Comparison of ENCODE assay signal across 22 mouse cellular contexts in genomic region chr5:27242078-27242477, GRCm38 (mm10).
A peak's percentile ranks its signal among the peaks of the same experiment; 100 is the strongest.
DNase-seq lines count a peak whose midpoint lies in the region; ATAC-seq lines count a peak whose summit lies in the region.
"Had no signal": no experiment of that assay in that cellular context is flagged by ENCODE, and none has a peak within 500 bp of the region (broad histone marks: within the 10 kb centered on the region; RNA-seq: fewer than 3 reads in every experiment).

No protein-coding gene starts in this region.

- DNase-seq in heart, adult 11 months = peak; percentile 48
- DNase-seq in heart, embryonic 10.5 days (ENCODE audit: low spot score) = no peak
- DNase-seq in ES-CJ7 (ENCODE audit: low read depth, low spot score) = peak; percentile 14
- peak; percentile 10 for DNase-seq in R1 (ENCODE audit: low read depth, low spot score)
- DNase-seq in lung, postnatal 14 days = no peak
- no peak for DNase-seq in Muller cell, postnatal 12 days (ENCODE audit: inconsistent ontology term)
- DNase-seq: adrenal gland, postnatal 14 days; cerebellum, adult 18-20 months; cerebellum, adult 9-11 months; cerebellum, postnatal 36 days; gastrocnemius, postnatal 10 days; heart, adult 2 months had no signal

- no peaks in the 10 kb centered on the region for H3K4me1 ChIP-seq in heart, embryonic 10.5 days
- 0 out of 2 replicates have a peak, but pooled peaks cover 9% of the 10 kb centered on the region for H3K4me1 ChIP-seq in midbrain, embryonic 16.5 days (ENCODE audit: control insufficient read depth, insufficient read depth, low read length)
- H3K4me1 ChIP-seq: embryonic facial prominence, embryonic 15.5 days; forebrain, embryonic 10.5 days; heart, embryonic 12.5 days had no signal

- no peak overlapping the region for H3K4me3 ChIP-seq in heart, embryonic 10.5 days
- H3K4me3 ChIP-seq in midbrain, embryonic 16.5 days (ENCODE audit: low read depth, low read length) = no peak overlapping the region
- H3K4me3 ChIP-seq: embryonic facial prominence, embryonic 15.5 days; erythroblast, embryonic 14.5 days; forebrain, embryonic 10.5 days; heart, adult 2 months; heart, embryonic 12.5 days; hindbrain, embryonic 15.5 days had no signal

- ATAC-seq in midbrain, embryonic 16.5 days = peak; percentile 87
- ATAC-seq: activated CD4-positive, CD25-positive, alpha-beta regulatory T cell, adult 4 months; inflammation-experienced regulatory T-cells, adult 6 months; intestine, postnatal 0 days had no signal

- no peak overlapping the region for H3K4me2 ChIP-seq in midbrain, embryonic 16.5 days (ENCODE audit: low read length)
- H3K4me2 ChIP-seq: embryonic facial prominence, embryonic 15.5 days; heart, embryonic 12.5 days; hindbrain, embryonic 15.5 days had no signal

- no peaks in the 10 kb centered on the region for H3K27me3 ChIP-seq in heart, embryonic 10.5 days (ENCODE audit: insufficient read depth, poor library complexity, severe bottlenecking)
- H3K27me3 ChIP-seq in midbrain, embryonic 16.5 days (ENCODE audit: control insufficient read depth, insufficient read depth, low read depth, low read length) = no peaks in the 10 kb centered on the region
- H3K27me3 ChIP-seq: embryonic facial prominence, embryonic 15.5 days; heart, embryonic 12.5 days; hindbrain, embryonic 15.5 days had no signal

- WGBS in heart, embryonic 10.5 days = 80% methylated on average over 3 of the region's 3 CpGs
- 33% methylated on average over 3 of the region's 3 CpGs for WGBS in midbrain, embryonic 16.5 days

- H3K9ac ChIP-seq in midbrain, embryonic 16.5 days (ENCODE audit: low read depth, low read length) = no peak overlapping the region
- H3K9ac ChIP-seq: embryonic facial prominence, embryonic 15.5 days; heart, embryonic 12.5 days; hindbrain, embryonic 15.5 days had no signal

- no peak overlapping the region for H3K27ac ChIP-seq in heart, embryonic 10.5 days
- no peak overlapping the region for H3K27ac ChIP-seq in midbrain, embryonic 16.5 days (ENCODE audit: low read length)
- H3K27ac ChIP-seq: embryonic facial prominence, embryonic 15.5 days; forebrain, embryonic 10.5 days; heart, adult 2 months; hindbrain, embryonic 15.5 days had no signal

- no peaks in the 10 kb centered on the region for H3K36me3 ChIP-seq in heart, embryonic 10.5 days
- H3K36me3 ChIP-seq in midbrain, embryonic 16.5 days (ENCODE audit: control insufficient read depth, insufficient read depth, low read length) = no peaks in the 10 kb centered on the region
- H3K36me3 ChIP-seq: embryonic facial prominence, embryonic 15.5 days; forebrain, embryonic 10.5 days; G1E; heart, embryonic 12.5 days; hindbrain, embryonic 15.5 days had no signal

- H3K9me3 ChIP-seq in heart, embryonic 10.5 days = no peaks in the 10 kb centered on the region
- no peaks in the 10 kb centered on the region for H3K9me3 ChIP-seq in midbrain, embryonic 16.5 days (replicated peaks; ENCODE audit: control insufficient read depth, low read length, poor library complexity, severe bottlenecking)
- H3K9me3 ChIP-seq: embryonic facial prominence, embryonic 15.5 days; forebrain, embryonic 10.5 days; G1E; heart, embryonic 12.5 days; hindbrain, embryonic 15.5 days had no signal

Comparison
In these comparisons a context has a peak if more than half of its experiments do, and no peak if none do; other contexts are left out.
1. DNase-seq: peak in heart, adult 11 months (single experiment), ES-CJ7 (single experiment) and R1 (single experiment); none in heart, embryonic 10.5 days (single experiment), lung, postnatal 14 days (single experiment) and Muller cell, postnatal 12 days (single experiment).